Mouse (Mus musculus) bone marrow, adult 2 months (tissue): ENCODE data around the gene Pcsk4. TPM values are rescaled to one million over a fixed set of nuclear protein-coding genes. Genes with fewer than 3 reads are reported as not detected.

Experiments
- H3K27ac ChIP-seq: fragments of 200-500 bp; 2 replicates; pipeline ENCODE4 v1.5.1; 2012; ENCODE audit warnings: low read depth, mild to moderate bottlenecking, control low read depth, inconsistent platforms, low read length; ENCODE audit not compliant: control insufficient read depth, poor library complexity, insufficient read depth
- H3K4me1 ChIP-seq: fragments of 200-500 bp; 2 replicates; pipeline ENCODE4 v1.6.1; 2011; ENCODE audit warnings: low read length; ENCODE audit not compliant: control insufficient read depth, insufficient read depth
- H3K4me3 ChIP-seq: fragments of 200-500 bp; replicated peaks from 2 replicates; pipeline ENCODE3; 2011; ENCODE audit warnings: mild to moderate bottlenecking, low read depth, low read length, control low read depth; ENCODE audit not compliant: control insufficient read depth
- CTCF ChIP-seq: fragments of 200-500 bp; IDR thresholded peaks from 2 replicates; pipeline ENCODE4 v1.5.1; 2011; ENCODE audit warnings: low read length, control low read depth; ENCODE audit not compliant: control insufficient read depth, insufficient read depth
- POLR2A ChIP-seq: fragments of 200-500 bp; IDR thresholded peaks from 2 replicates; pipeline ENCODE4 v1.6.1; 2011; ENCODE audit warnings: low read depth, mild to moderate bottlenecking, control low read depth, low read length, borderline replicate concordance; ENCODE audit not compliant: control insufficient read depth
- WGBS: fragments of 180-500 bp; shearing (Covaris S2); methylation state at CpG from one replicate; pipeline ENCODE4 v1.1.7; 2018; 5-methylcytosine and 5-hydroxymethylcytosine counted together
- polyA plus RNA-seq: library from polyadenylated mRNA; stranded (reverse); fragments of >200 nt; gene quantifications from 2 replicates; pipeline ENCODE4 v1.2.4, GENCODE M21; 2011; ENCODE audit warnings: low replicate concordance; ENCODE audit not compliant: missing spikeins, insufficient read depth, insufficient read length

Pcsk4 gene
- polyA plus RNA-seq, 1 experiment = not detected

DNA sequence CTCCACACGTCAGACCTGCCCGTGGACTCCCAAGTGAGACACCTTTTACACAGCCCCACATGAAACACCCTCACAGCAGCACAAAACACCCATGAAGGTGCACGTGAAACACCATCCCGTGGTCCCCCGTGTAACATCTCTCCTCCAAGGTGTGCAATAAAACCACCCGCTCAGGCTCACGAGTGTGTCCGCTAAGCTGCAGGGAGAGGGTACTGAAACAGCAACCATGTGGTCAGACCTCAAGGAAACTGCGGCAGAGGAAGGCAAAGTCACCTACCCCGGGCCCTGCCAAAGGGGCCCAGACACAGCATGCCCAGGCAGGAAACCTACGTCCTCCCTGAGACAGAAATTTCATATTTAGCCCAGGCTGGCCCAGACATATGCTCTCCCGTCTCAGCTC lies 7.0 kb upstream of the Pcsk4 start:
- peaks cover 3% of the 10 kb centered on the region for H3K4me1 ChIP-seq
- 59% methylated on average over 12 of the region's 12 CpGs for WGBS

DNA sequence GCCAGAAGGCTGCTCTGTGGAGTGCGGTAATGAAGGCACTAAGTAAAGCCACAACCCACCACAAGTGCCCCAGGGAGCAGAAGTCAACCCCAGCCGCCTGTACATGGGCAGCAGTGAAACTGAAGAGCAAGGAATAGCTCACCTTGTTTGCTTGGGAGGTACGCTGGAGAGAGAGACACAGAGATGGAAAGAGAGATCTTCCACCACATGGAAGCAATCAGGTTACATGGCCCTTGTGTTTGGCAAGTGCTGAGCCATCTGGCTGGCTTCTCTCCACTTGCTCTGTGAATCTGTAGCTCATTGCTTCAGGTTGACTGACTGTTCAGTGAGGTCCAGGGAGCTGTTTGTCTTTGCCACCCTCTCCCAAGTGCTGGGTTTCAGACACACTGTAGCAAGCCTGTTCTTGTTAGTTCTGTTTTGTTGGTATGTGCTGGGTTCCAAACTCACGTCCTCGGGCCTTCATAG lies 3.3 kb upstream of the Pcsk4 start:
- no peaks in the 10 kb centered on the region; the same call in none of the 2 replicates for H3K4me1 ChIP-seq
- no peak for TF ChIP-seq CTCF
- no peak for TF ChIP-seq POLR2A
- H3K4me3 ChIP-seq = no peak overlapping the region
- WGBS = 73% methylated on average over 5 of the region's 5 CpGs
- peak overlapping the region; percentile 49 for H3K27ac ChIP-seq

More for the DNA sequence above, 7.0 kb upstream of the Pcsk4 start:
- Histone ChIP-seq H3K4me3 (no peak overlapping the region), H3K27ac (no peak overlapping the region)
- TF ChIP-seq POLR2A (no peak), CTCF (no peak)

DNA sequence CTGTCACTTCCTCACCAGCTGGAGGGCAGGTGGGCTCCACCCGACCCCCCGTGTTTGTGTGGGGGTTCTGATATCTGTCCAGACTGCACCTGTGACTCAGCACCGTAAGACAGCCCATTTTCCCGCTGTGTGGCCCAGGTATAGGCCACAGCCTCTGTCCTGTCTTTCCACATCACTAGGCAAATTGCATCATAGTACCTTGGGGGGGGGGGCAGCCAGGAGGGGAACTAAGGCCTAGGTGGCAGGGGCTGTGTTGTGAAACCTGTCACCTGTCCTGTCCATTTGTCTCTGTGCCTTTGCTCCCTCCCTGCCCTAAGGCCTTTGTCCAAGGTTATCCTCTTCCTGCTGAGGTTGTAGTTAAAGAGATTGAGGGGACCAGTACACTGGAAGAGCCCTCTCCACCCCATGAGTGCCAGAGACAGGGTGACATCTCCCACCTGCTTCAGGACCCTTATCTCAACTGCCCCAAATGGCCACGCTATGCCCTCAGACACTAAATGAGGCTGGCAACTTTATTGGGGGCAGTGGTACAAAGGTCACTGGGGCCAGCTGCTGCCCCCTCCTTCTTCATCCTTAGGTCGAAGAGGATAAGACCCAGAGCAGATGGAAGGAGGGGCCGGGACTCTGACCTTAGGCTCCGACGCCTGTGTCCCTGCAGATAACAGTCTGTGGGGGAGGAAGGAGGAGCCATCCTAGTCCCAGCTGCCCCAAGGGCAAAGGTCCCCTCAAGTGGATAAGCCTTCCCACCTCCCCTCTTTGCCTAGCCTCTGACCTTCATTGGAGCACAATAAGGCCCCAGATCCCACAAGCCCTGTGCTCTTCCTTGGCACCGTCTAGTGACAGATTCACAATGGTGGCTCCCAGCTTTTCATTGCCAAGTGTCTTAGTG lies 2.6 kb upstream of the Pcsk4 start:
- Histone ChIP-seq H3K27ac (peak overlapping the region; percentile 67), H3K4me1 (no peaks in the 10 kb centered on the region; the same call in none of the 2 replicates), H3K4me3 (no peak overlapping the region)
- no peak for TF ChIP-seq POLR2A
- 49% methylated on average over 10 of the region's 10 CpGs for WGBS

DNA sequence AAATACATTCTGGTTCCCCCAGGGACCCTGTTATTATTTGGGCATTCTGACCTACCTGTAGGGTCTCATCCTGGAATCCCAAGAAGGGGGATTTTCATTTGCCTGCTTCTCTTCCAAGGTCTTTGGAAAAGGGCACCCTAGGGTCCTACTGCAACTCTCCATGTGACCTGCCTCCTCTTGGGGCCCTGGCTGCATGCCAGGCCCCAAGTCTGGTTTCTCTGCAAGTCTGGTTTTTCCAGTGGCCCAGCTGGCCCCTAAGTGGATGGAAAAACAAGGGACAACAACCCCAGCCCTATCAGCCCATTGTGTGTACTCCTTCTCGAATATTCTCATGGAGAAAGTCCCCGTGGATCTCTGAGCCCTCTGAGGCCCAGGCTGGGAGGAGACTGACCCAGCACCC lies 1.6 kb upstream of the Pcsk4 start:
- no peaks in the 10 kb centered on the region; the same call in none of the 2 replicates for H3K4me1 ChIP-seq

DNA sequence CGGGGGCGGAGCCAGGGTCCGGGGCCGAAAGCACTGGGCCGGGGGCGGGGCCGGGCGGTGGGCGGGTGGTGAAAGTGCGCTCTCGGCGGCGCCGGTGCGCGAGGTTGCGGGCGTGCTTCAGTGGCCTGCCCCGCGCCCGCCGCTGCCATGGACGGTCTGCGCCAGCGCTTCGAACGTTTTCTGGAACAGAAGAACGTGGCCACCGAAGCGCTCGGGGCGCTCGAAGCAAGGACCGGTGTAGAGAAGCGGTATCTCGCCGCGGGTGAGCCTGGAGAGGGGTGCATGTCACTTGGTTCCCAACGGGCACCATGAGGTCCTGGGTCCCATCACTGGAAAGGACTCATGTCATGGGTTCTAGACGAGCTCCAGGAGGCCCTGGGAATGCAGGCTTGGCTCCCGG lies 786 bp upstream of the Pcsk4 start:
- WGBS = 1% methylated on average over 41 of the region's 41 CpGs
- Histone ChIP-seq H3K27ac (peak overlapping the region; percentile 24; the same call in 1 of the 2 replicates), H3K4me3 (peak overlapping the region; percentile 51), H3K4me1 (no peaks in the 10 kb centered on the region; the same call in none of the 2 replicates)
- TF ChIP-seq CTCF (no peak), POLR2A (peak; percentile 43; the same call in 1 of the 2 replicates)

More for the DNA sequence above, 1.6 kb upstream of the Pcsk4 start:
- no peak for TF ChIP-seq POLR2A
- no peak for TF ChIP-seq CTCF
- H3K27ac ChIP-seq = 0 out of 2 replicates have a peak overlapping the region, but pooled peaks have one; percentile 4
- H3K4me3 ChIP-seq = no peak overlapping the region
- 76% methylated on average over 2 of the region's 2 CpGs for WGBS

DNA sequence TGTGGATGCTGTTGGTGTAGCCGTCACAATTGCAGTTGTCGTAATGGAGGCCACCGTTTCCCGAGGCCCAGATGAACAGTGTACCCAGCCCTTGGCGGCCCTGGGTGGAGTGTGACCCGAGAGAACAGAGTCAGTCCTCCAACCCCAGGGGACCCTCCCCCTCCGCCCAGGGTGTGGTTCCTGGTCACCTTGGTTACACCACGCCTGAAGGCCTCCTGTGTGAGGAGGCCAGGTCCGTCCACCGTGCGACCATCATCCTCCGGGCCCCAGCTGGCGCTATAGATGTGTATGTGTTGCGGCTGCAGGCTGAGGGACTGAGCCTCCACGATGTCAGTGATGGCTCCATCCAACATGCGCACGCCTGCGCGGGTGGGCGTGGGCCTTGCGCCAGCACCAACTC lies 4.3 kb downstream of the Pcsk4 start:
- WGBS = 88% methylated on average over 21 of the region's 21 CpGs
- no peak for TF ChIP-seq POLR2A
- no peak for TF ChIP-seq CTCF
- H3K4me3 ChIP-seq = no peak overlapping the region
- H3K27ac ChIP-seq = no peak overlapping the region
- H3K4me1 ChIP-seq = peaks cover 6% of the 10 kb centered on the region; the same call in 1 of the 2 replicates

DNA sequence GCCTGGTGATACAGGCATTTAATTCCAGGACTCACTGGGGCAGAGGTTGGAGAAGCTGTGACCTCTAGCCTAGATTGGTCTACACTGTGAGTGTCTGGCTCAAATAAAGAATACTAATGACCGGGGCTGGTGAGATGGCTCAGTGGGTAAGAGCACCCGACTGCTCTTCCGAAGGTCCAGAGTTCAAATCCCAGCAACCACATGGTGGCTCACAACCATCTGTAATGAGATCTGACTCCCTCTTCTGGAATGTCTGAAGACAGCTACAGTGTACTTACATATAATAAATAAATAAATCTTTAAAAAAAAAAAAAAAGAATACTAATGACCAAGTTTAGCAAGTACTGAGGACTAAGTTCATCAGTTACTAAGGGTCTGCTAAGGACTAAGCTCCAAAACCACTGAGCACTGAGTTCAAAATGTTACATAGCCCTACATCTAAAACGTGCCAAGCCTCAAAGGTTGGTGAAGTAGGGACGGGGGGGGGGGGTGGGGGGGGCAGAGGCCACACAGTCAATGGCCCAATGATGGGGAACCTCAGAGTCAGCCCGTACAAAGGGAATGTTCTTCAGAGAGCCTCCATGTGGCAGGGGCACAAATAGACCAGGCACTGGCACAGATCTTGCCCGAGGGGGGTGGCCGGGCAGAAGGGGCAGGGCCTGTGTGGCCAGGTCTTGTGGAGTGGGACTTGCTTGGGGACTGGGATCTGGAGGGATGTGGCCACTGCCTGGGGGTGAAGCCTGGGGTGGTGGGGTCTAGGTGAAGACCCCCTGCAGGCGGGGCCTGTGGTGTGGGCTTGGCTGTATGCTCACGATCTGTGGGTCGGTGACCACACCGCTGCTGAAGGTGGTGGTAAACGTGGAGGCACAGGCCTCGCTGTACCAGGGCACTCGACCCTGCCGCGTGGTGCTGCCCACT lies 4.9 kb downstream of the Pcsk4 start:
- H3K4me3 ChIP-seq = no peak overlapping the region
- 82% methylated on average over 17 of the region's 17 CpGs for WGBS
- H3K27ac ChIP-seq = no peak overlapping the region
- TF ChIP-seq POLR2A (no peak), CTCF (no peak)
- H3K4me1 ChIP-seq = peaks cover 8% of the 10 kb centered on the region
